Mouse (Mus musculus) retina, postnatal 1 day (tissue): ENCODE measurements around the gene Plscr2.
A peak's percentile ranks its signal among the peaks of the same experiment; 100 is the strongest.

Experiments
- DNase-seq: peaks from one replicate; pipeline ENCODE4 v3.0.0-alpha.2; 2012

Plscr2 gene

DNA sequence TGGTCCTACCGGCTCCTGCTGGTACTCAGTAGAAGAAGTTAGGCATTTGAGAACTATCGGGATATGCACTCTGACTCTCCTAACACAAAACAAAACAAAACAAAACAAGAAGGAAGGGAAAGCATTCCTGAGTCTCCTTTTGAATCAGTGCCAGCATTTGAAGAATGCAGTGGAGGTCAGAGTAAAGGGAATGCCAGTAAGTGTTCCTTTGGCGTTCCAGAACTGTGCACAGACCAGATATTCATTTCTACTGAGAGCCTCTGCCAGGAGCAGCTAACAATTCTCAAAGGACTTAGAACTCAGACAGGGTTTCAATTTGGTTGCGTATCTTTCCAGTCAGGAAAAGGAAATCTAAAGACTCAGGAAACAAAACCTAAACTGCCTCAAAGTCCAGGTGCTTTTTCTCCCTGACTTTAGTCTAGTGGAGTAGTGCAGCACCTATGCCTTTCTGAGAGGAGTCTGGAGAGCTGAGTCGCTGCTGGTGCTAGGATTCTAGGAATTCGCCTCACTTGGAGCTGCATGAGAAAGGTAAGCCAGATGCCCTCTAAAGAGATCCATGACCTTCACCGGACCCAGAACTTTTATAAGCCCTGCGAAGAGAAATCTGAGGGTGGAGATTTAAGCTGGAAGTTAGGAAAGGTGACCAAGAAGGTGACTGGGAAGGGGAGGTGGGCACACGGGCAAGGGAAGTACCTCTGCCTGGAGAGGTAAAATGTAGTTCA is at the start of gene Plscr2:
Gene Plscr2 (plus strand): TSS at position 117 of the 722 bp plus-strand sequence.
- DNase-seq = no peak

- DNase-seq = no peak
Observed at GRCm38 (mm10) chr9:92226127-92226655, 49.2 kb upstream of the Plscr2 start.

- no peak for DNase-seq
Observed at GRCm38 (mm10) chr9:92226795-92227194, 48.6 kb upstream of the Plscr2 start.

GRCm38 (mm10) chr9:92228867-92229832 is 46.3 kb upstream of the Plscr2 start:
- no peak for DNase-seq

- DNase-seq = no peak
Observed at GRCm38 (mm10) chr9:92229833-92230205, 45.6 kb upstream of the Plscr2 start.

DNA sequence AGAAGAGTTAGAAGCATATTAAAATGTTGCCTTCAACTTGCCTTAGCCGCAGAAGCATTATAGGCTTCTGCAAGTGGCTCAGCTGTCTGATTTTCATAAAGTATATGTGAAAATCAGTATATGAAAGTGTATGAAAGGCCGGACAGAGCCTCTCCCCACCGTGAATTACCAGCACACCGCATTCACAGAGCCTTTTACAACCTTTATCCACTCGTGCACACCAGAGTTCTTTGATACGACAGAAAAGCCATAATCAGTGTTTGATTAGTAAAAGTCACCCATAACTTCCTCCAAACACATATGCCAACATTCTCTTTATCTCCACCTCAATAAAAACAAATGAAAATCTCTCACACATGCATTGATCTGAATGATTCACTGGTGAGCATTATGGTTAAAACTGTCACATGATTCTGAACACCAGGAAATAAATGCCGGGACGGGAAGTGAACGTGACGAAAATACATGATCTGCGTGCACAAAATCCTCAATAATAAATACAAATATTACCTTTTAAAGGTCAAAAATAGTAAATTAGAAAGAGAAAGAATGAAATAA is 40.4 kb upstream of the Plscr2 start:
- no peak for DNase-seq

DNA sequence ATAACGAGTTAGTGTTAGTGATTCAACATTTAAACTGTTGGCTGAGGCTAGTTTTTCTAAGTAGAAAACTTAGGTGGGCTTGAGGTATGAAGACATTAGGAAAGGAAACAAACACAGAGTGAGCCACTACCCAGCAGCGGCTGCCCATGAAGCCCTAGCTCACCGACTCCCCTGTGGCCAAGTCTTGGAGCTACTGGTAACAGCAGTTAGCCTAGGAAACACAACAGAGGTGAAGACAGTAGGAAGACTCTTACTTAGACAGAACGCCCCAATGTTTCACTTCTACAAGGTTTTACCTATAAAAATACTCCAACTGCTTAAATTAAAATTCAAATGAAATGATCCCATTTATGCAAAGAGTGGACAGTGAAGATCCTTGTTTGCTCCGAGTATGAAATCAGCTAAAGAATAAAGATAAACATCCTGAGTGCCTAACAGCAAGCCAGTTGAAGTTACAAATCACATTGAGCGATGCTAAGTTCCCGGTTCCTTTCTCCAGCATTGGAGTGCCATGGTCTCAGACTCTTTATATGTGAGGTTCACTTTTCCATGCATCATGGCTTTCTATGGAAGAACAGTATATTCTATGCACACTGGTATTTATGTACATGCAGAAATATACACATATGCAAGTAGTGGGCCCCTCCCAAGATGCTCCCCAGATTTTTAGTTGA is 26.5 kb upstream of the Plscr2 start:
- no peak for DNase-seq

DNA sequence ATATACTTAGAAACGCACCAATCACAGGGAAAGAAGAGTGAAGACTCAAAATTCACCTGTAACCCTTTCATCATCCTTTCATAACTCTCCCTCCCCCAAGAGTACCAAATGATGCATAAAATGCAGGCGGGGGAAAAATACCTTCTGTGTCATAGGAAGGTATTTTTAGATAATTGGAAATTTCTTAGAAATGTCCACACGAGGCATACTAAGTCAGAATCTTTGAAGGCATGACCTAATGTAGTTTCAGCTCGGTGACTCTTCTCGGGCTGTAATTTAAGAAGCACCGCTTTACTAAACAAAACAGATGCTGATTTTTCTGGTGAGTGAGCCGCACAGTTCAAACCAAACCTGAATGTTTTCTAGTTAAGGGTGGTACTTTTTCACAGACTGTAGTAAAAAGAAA is 26.0 kb upstream of the Plscr2 start, which contains the start of gene Plscr1:
Gene Plscr1 (plus strand): TSS at position 304 of the 406 bp plus-strand sequence.
- DNase-seq = peak; percentile 8

- DNase-seq = peak; percentile 81
Observed at GRCm38 (mm10) chr9:92249987-92250772, 25.2 kb upstream of the Plscr2 start.

- no peak for DNase-seq
Observed at GRCm38 (mm10) chr9:92252718-92253117, 22.7 kb upstream of the Plscr2 start.

- DNase-seq = no peak
Observed at GRCm38 (mm10) chr9:92253585-92254321, 21.6 kb upstream of the Plscr2 start.

DNA sequence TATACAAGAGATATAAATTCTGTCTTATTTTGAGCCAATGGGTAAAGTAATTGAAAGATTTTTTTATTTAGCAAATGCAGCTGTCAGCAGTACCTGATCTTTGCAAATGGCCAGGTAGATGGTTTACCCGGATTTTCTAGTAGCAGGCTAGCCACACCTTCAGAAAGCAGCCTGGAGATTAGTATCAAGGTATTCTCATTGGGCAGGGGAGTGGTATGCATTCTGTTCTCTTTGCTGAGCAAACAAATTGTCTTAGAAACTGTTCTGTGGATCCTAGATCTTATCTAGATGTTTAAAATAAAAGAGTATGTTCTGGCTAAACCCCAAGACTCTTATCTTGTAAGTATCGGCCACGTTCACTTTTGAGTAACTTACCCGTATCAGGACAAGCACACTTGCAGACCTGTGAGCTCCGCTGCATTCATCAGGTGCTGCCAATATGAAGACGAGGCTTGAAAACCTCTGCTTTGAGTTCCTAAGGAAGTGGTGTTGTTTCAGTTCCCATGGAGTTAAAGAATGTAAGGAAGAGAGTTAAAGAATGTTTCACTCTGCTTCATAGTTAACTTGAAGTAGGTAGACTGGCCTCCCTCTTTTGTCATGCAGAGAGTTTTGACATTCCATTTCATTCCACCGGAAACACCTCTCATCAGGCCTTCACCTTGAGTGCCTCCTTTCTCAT is 14.8 kb upstream of the Plscr2 start:
- no peak for DNase-seq

- no peak for DNase-seq
Observed at GRCm38 (mm10) chr9:92265719-92266118, 9.7 kb upstream of the Plscr2 start.

- no peak for DNase-seq
Observed at GRCm38 (mm10) chr9:92266558-92267171, 8.7 kb upstream of the Plscr2 start.

DNA sequence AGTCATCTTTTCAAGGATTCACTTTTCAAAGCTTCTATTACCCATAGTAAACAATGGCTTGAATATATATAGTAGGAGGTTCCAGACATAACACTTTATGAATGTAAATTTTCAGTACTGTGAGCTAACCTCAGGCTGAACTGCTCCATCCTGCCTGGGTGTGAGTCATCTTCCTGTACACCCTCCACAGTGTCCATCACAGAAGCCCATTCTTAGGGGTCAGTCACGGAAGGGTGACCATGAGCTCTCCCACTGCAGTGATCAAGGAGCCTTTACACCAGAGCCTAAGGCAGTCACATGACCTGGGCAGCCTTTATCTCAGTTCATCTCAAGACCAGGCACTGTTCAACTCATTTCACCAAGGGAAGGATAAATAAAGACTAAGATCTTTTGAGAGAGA is 7.7 kb upstream of the Plscr2 start:
- DNase-seq = no peak

GRCm38 (mm10) chr9:92269829-92270404 is 5.5 kb upstream of the Plscr2 start:
- DNase-seq = no peak

DNA sequence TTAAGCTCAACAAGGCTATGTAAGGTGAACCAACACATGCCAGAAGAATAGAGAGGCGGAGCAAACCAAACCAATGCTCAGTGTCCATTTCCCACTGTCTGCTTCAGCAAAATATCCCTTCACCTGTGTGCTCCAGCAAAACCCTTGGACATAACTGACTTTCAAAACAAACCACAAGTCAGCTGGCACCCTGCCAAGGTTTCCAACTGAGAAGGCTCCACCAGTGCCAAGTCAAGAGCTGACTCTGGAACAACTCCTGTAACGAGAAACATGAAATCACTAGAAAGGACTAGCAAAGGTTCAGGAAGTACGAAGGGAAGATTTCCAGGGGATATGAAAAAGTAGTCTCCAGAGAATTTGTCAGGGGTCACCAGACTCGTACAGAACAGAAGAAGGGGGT is 4.5 kb upstream of the Plscr2 start:
- DNase-seq = no peak

DNA sequence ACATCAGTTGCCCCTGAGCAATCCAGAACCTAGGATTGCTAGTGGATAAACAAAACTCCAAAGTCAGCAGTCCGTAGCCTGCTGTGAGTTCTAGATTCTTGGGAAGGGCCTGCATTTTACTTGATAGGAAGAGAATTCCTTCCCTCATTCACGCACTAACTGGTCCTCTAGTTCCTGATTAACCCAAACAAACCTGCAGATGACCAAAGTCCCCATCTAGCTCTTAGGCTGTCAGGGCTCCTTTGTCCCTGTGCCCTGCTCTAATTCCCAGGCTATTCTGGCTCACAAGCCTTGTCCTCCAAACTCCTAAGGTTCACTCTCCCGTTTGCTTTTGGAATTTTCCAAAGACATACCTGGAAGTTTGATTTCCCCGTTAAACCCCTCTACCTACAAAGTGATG is 2.8 kb upstream of the Plscr2 start:
- no peak for DNase-seq

DNA sequence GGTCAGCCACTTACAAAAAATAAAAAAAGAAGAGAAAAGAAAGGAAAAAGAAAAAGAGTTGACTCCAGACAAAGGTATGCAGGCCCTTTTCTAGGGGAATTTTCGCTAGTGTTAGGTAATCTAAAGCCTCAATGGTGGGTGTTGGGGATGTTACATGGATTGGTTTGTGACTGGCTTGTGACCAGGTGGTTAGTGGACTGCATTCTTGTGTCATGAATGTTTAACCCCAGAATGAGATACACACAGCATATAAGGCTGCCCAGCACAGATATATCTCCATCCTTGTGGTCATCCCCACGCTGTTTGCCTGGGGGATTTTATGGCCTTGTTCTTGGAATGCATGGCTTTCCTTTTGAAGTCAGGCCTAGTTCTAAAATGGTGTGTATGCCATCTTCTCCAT is 2.1 kb upstream of the Plscr2 start:
- DNase-seq = no peak
